8 mouse cellular contexts compared by ENCODE assay signal in the genomic region with DNA sequence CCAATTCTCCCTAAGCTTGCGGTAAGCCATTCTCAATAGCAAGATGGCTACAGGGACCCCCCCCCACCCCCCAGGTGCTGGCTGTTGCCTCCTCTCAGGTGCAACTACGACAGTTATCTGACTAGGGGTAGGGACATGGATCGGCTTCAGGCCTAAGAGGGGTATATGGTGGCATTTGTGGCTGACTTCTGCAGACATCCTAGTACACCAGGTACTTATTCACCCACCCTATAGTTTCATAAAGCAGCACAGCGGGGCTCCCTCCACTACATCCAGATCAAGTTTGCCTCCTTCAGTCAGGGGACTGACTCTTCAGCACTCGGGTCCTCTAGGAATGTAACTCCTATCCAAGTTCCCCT. TPM values are rescaled to one million over a fixed set of nuclear protein-coding genes. Genes with fewer than 3 reads are reported as not detected.
A peak's percentile ranks its signal among the peaks of the same experiment; 100 is the strongest.
DNase-seq lines count a peak whose midpoint lies in the region; ATAC-seq and TF ChIP-seq lines count a peak whose summit lies in the region.

No protein-coding gene starts in this region.

- peak overlapping the region; percentile 91 for H3K4me2 ChIP-seq in limb, embryonic 14.5 days (replicated peaks; ENCODE audit: low read depth, low read length, severe bottlenecking)
- H3K4me2 ChIP-seq in stomach, embryonic 15.5 days = peak overlapping the region; percentile 92

- H3K4me3 ChIP-seq in gastrocnemius, adult 2 months = peak overlapping the region; percentile 82
- H3K4me3 ChIP-seq in spleen, adult 2 months (ENCODE audit: extremely low read depth, insufficient read depth, insufficient read length) = peak overlapping the region; percentile 76
- peak overlapping the region; percentile 62 for H3K4me3 ChIP-seq in limb, embryonic 14.5 days (replicated peaks; ENCODE audit: low read length)
- peak overlapping the region; percentile 72 for H3K4me3 ChIP-seq in stomach, embryonic 15.5 days (replicated peaks)

- intact Hi-C loops in gastrocnemius, adult 2 months (cut with DNase I) = no loop called here

- WGBS in spleen, adult 2 months = 31% methylated on average over 5 of the region's 5 CpGs
- 40% methylated on average over 5 of the region's 5 CpGs for WGBS in limb, embryonic 14.5 days
- WGBS in stomach, embryonic 15.5 days = 40% methylated on average over 5 of the region's 5 CpGs

- H3K9me3 ChIP-seq in limb, embryonic 14.5 days (ENCODE audit: control insufficient read depth, low read length) = no peaks in the 10 kb centered on the region
- H3K9me3 ChIP-seq in stomach, embryonic 15.5 days = no peaks in the 10 kb centered on the region

- no peaks in the 10 kb centered on the region for H3K36me3 ChIP-seq in spleen, adult 2 months (ENCODE audit: control insufficient read depth, insufficient read depth, low read length)
- no peaks in the 10 kb centered on the region for H3K36me3 ChIP-seq in limb, embryonic 14.5 days (ENCODE audit: control insufficient read depth, insufficient read depth, low read length)
- H3K36me3 ChIP-seq in stomach, embryonic 15.5 days = no peaks in the 10 kb centered on the region

- H3K27ac ChIP-seq in gastrocnemius, adult 2 months = peak overlapping the region; percentile 89
- peak overlapping the region; percentile 95 for H3K27ac ChIP-seq in spleen, adult 2 months (ENCODE audit: insufficient read depth, low read length)
- H3K27ac ChIP-seq in limb, embryonic 14.5 days (replicated peaks; ENCODE audit: low read depth, low read length) = 0 out of 2 replicates have a peak overlapping the region, but pooled peaks have one; percentile 49
- H3K27ac ChIP-seq in stomach, embryonic 15.5 days = peak overlapping the region; percentile 84

- H3K27me3 ChIP-seq in spleen, adult 2 months (ENCODE audit: control insufficient read depth, insufficient read depth, low read length) = no peaks in the 10 kb centered on the region
- no peaks in the 10 kb centered on the region for H3K27me3 ChIP-seq in limb, embryonic 14.5 days (ENCODE audit: control insufficient read depth, insufficient read depth, low read length)
- no peaks in the 10 kb centered on the region for H3K27me3 ChIP-seq in stomach, embryonic 15.5 days (replicated peaks)

- no peak for TF ChIP-seq CTCF in gastrocnemius, adult 2 months (IDR thresholded peaks at IDR 0.05)
- no peak for TF ChIP-seq CTCF in spleen, adult 2 months (IDR thresholded peaks at IDR 0.05; ENCODE audit: extremely low read depth, insufficient read depth, insufficient read length, insufficient replicate concordance)

- H3K9ac ChIP-seq in limb, embryonic 14.5 days (ENCODE audit: low read depth, low read length, severe bottlenecking) = peak overlapping the region; percentile 76
- H3K9ac ChIP-seq in stomach, embryonic 15.5 days = peak overlapping the region; percentile 65; the same call in 1 of the 2 replicates

- no peak for ATAC-seq in limb, embryonic 14.5 days (ENCODE audit: low FRiP score, low read depth)
- ATAC-seq in stomach, embryonic 15.5 days (ENCODE audit: insufficient read depth, low FRiP score, low read depth) = 0 out of 2 replicates have a peak, but pooled peaks have one; percentile 12
- ATAC-seq in inflammation-experienced regulatory T-cells, adult 6 months = no peak

- no peak for DNase-seq in gastrocnemius, adult 2 months
- no peak for DNase-seq in gastrocnemius, adult 8-10 months (ENCODE audit: low spot score in 2 of 2)
- no peak for DNase-seq in spleen, adult 2 months (ENCODE audit: low read depth in 1 of 2, low spot score in 2 of 2)
- no peak for DNase-seq in spleen, postnatal 14 days (ENCODE audit: low spot score in 2 of 2)
- DNase-seq in limb, embryonic 14.5 days (ENCODE audit: low spot score) = no peak
- DNase-seq in left cerebral cortex, adult 8-10 months (ENCODE audit: low spot score in 2 of 2) = no peak

- H3K4me1 ChIP-seq in spleen, adult 2 months (ENCODE audit: control insufficient read depth, insufficient read depth, insufficient read length) = no peaks in the 10 kb centered on the region; the same call in 1 of the 2 replicates
- H3K4me1 ChIP-seq in limb, embryonic 14.5 days (ENCODE audit: control insufficient read depth, insufficient read depth, low read length) = peaks cover 5% of the 10 kb centered on the region
- peaks cover 5% of the 10 kb centered on the region; the same call in 1 of the 2 replicates for H3K4me1 ChIP-seq in stomach, embryonic 15.5 days

- no peak for TF ChIP-seq POLR2A in spleen, adult 2 months (IDR thresholded peaks at IDR 0.05; ENCODE audit: low read depth, low read length)
- no peak for TF ChIP-seq POLR2A in limb, embryonic 14.5 days (IDR thresholded peaks at IDR 0.05; ENCODE audit: borderline replicate concordance, extremely low read depth, insufficient read depth, insufficient read length)

RNA-seq across cellular contexts. Expression of a gene that starts 0.4 kb away (rescaled TPM):
- 1 to 10 TPM; 3.8 to 5.5 TPM for total RNA-seq in gastrocnemius, adult 2 months (2021)
- 1 to 10 TPM; 2.0 to 3.5 (median 2.9) TPM for total RNA-seq in gastrocnemius, adult 8-10 months (2022)
- 58.3 and 59.2 TPM in 2 replicates for polyA plus RNA-seq in spleen, adult 2 months (2012; rRNA removed)
- polyA plus RNA-seq in limb, embryonic 14.5 days (2012; rRNA removed) = 18.2 and 19.9 TPM in 2 replicates
- 21.0 and 22.4 TPM in 2 replicates for polyA plus RNA-seq in limb, embryonic 14.5 days (2014; fragmentation: Nextera tagmentation; extraction: Ambion mirVana)
- 26.9 and 27.9 TPM in 2 replicates for polyA plus RNA-seq in stomach, embryonic 15.5 days (2015; fragmentation: Nextera tagmentation; extraction: Ambion mirVana)
- 10 to 100 TPM; 18.1 to 24.5 (median 23.6) TPM for total RNA-seq in left cerebral cortex, adult 8-10 months (2022)
- 10 to 100 TPM; 24.6 to 46.1 (median 34.3) TPM for polyA plus RNA-seq in inflammation-experienced regulatory T-cells, adult 6 months (2017; shearing (Covaris generic))
